Mouse (Mus musculus) heart, postnatal 14 days (tissue): Measurements from ENCODE around the gene Rnf32. TPM values are rescaled to one million over a fixed set of nuclear protein-coding genes. Genes with fewer than 3 reads are reported as not detected.
A peak's percentile ranks its signal among the peaks of the same experiment; 100 is the strongest.

Source experiments
- DNase-seq, 2 experiments: peaks; one replicate each; pipeline ENCODE4 v3.0.0; 2021 to 2022
- intact Hi-C: fragments of 180-260 bp; cut with DNase I; formaldehyde crosslinking; loops from one replicate; pipeline ENCODE4 v1.15.1; 2025
- total RNA-seq, 2 experiments: library from RNA; stranded (reverse); gene quantifications; 2 replicates each; pipeline ENCODE4 v1.2.3; 2021

The Rnf32 gene
- total RNA-seq, 2 experiments from 2014 or later: 0.49 to 0.60 TPM

- no peak for DNase-seq
- intact Hi-C loops: no loop called here
Measured at GRCm38 (mm10) chr5:29270879-29271278, 75.1 kb downstream of the Rnf32 start.

- DNase-seq: no peak
- intact Hi-C loops: no loop called here
Measured at GRCm38 (mm10) chr5:29273426-29273825, 77.6 kb downstream of the Rnf32 start.

GRCm38 (mm10) chr5:29274746-29275145 is 79.0 kb downstream of the Rnf32 start:
- peak in 1 of 2 experiments; percentile 6 for DNase-seq
- intact Hi-C loops: loop anchor here (5.0 kb wide), 1 partner anchor 822 kb away; no protein-coding TSS in a partner anchor

Other genes with a start within 250 kb of the Rnf32 start
- gene Lmbr1, start 182.4 kb downstream of the Rnf32 start, total RNA-seq: 10 to 100 TPM; 18.4 to 19.3 TPM
- 10 to 100 TPM; 13.7 to 14.1 TPM for gene Nom1, start 238.7 kb downstream of the Rnf32 start, total RNA-seq